Mouse (Mus musculus) lung, adult 18-20 months (tissue): ENCODE results near the gene Wdr43.
"Not testable (repeated sequence)": the region's sequence is repeated elsewhere in the genome, so short reads cannot be mapped to it uniquely, and the experiment has no call there.

Experiments used
- DNase-seq, 2 experiments: peaks; one replicate each; pipeline ENCODE4 v3.0.0; 2022; ENCODE audit warnings: mixed read lengths in 2 of 2

The Wdr43 gene

DNA sequence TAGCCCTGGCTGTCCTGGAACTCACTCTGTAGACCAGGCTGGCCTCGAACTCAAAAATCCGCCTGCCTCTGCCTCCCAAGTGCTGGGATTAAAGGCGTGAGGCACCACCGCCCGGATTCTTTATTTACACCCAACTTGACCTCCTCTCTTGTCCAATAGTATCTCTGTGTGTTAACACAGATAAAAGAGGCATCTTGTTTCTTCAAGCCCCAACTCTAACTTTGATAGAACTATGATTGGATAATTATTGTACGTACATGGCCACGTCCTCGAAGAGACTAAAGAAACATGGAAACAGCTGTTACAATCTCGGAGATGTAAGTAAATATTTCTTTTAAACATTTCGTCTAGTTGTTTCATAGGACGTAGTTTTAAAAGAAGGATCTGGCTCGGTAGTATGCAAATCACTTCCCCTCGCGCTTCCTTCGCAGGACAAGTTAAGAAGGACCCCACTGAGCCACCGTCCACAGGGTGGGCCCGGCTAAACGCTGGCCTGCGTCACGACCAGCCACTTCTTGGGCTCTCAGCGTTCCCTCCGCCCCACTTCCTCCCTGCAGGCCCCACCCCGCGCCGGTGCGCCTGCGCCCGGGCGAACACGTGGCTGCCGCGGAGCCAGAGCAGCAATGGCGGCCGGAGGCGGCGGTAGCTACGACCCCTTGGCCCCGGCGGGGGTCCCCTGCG lies at the start of gene Wdr43:
Gene Wdr43, plus strand, starts transcription at position 258 of the 681 bp plus-strand sequence.
- peak; percentile 97 for DNase-seq

- DNase-seq, result no peak
Observed at GRCm38 (mm10) chr17:71579176-71579705, 36.5 kb upstream of the Wdr43 start.

GRCm38 (mm10) chr17:71597881-71598658 lies 17.6 kb upstream of the Wdr43 start:
- DNase-seq, result no peak

- peak; percentile 91 to 92 for DNase-seq
Observed at GRCm38 (mm10) chr17:71598659-71599554, 16.8 kb upstream of the Wdr43 start.

DNA sequence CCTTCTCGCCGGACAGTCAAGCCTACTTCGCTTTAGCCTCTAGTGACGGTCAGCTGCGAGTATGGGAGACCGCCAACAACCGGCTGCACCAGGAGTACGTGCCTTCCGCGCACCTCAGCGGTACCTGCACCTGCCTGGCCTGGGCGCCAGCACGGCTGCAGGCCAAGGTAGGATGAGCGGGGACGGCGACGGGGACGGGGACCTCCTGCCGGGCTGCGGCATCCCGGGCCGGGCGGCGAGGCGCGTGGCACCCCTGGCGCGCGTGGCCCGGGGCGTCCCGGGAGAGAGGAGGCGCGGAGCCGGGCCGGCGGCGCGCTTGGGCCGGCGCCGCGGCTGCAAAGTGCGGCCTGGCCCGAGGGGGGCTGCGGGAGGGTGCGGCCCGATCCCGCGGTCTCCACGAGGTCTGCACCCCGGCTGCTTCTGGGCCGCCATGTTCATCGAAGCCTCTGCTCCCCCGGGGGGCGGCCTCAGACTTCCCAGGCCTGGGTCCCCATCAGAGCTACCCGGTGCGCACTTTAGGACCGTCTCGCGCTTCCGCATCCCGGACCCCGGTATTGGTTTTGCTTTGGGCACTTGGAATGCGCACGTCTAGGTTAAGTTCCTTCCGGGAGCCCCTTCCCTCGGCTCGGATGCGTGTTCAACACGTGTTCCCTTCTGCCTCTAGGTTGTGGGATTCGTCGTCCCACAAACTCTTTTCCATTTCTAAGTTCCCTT lies 781 bp downstream of the Wdr43 start:
- DNase-seq, result peak; percentile 2 to 9

DNA sequence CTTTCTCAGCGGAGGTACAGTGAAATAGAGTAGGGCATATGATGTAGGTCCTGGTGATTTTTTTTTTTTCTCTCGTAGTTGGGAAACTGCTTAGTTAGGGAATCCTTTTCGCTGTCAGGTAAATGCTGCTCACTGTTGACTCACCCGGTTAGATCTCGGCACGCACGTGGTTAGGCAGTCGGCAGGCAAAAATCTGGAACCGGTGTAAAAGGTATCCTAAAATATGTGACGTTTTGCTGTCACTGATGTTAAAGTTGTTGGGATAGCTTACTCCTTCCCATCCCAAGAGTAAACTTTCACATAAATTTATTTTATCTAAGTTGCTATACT lies 1.3 kb downstream of the Wdr43 start:
- peak in 1 of 2 experiments; percentile 2 for DNase-seq

DNA sequence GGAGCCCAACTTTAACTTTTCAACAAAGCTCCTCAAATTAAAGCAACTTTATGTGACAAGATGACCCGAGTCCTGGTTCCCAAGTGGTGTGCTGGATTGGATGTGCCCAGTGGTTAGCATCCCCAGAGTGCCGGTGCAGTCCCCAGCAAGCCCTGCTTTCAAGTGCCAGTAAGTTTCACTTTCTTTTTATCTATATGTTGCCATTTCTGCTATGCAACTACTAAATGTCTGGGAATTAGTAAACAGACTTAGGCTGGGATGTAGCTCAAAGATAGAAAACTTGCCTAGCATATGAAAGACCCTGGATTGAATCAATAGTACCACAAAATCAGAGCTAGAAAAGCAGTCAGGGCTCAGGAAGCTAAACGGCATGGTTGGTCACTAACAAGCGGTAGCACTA lies 2.3 kb downstream of the Wdr43 start:
- DNase-seq, result no peak

DNA sequence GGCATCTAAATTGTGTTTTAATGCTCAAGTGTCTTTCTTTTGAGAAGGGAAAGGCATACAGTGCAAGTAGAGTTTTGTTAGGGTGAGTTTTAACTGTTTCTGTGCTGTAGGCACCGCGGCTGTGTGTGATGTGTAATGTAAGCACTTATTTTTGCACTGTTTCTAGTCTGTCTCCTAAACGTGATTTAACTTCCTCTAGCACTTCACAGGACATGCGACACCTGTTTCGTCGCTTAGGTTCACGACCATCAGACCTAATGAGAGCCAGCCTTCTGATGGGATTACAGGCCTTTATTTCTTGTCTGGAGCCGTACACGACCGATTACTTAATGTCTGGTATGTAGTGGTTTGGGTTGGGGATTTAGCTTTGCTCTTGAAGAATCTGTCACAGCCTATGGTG lies 16.1 kb downstream of the Wdr43 start:
- no peak for DNase-seq

DNA sequence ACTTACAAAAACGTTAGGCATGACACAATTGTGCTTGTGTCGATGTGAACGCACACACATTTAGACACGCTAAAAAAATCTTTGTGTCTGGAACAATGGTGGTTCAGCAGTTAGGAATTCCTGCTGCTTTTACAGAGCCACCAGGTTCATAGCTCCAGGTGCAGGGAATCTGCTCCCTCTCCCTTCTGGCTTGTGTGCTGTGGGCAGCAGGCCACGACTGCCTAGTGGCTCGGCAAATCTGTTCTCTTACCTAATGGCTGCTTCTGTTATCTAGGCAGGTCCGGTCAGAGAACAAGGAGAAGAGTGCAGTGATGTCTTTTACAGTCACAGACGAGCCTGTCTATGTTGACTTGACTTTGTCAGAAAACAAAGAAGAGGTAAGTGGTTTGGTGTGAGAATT lies 17.7 kb downstream of the Wdr43 start:
- no peak for DNase-seq

DNA sequence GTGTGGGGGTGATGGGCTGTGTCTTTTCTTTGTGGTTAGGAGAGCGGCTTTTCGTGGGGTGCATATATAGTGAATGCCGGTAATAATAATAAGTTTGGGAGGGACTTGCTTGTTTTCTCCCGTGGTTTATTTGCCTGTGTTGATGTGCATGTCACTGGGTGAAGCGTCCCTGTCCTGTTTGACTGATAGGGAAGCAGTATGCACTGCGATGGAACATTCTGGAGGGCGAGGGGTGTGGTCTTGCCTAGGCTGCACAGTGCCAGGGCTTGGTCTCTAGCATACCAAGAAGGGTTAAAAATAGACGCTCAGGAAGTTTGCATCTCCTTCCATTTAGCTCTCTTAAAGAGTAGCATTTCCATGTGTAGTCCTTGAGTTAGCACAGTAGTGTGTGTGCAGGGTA lies 21.1 kb downstream of the Wdr43 start:
- DNase-seq, result no peak

DNA sequence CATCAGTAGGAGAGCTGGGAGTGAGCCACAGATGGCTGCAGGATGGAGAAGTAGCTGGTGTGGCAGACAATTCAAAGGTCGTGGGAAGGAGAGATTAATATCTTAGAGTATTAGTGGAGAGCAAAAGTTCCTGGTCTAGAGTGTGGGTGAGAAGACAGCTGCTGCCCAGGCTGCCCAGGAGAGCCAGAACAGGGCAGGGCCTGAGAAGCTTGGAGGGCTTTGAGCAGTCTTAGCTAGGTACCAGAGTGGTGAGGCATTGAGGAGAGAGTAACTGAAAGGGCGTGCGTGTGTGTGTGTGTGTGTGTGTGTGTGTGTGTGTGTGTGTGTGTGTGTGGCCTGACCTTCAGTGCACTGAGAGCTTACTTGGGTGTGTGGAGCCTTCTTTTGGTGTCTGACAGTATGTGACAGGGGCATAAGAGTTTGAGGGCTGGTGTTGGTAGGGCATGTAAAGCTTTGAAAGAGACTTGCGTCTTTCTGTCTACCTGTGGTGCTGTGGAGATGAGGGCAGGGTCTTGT lies 22.1 kb downstream of the Wdr43 start:
- DNase-seq, result no peak

DNA sequence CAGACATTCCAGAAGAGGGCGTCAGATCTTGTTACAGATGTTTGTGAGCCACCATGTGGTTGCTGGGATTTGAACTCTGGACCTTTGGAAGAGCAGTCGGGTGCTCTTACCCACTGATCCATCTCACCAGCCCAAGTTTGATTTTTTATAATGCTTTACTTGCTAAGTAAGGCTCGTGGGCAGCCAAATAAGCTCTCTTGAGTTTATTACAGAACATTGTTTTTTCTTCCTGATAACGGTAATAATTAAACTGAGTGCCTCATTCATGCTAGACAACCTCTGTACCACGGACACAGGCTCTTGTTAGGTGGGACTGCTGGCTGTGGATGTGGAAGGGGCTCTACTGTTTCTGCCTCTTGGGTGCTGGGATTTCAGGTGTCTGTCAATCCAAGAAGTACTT lies 23.4 kb downstream of the Wdr43 start:
- not testable (repeated sequence) for DNase-seq

GRCm38 (mm10) chr17:71640421-71641085 lies 24.9 kb downstream of the Wdr43 start:
- DNase-seq, result no peak

GRCm38 (mm10) chr17:71642190-71642589 lies 26.5 kb downstream of the Wdr43 start:
- no peak for DNase-seq

- no peak for DNase-seq
Observed at GRCm38 (mm10) chr17:71650011-71650410, 34.3 kb downstream of the Wdr43 start.

GRCm38 (mm10) chr17:71652495-71652894 lies 36.8 kb downstream of the Wdr43 start:
- no peak for DNase-seq

- DNase-seq, result no peak
Observed at GRCm38 (mm10) chr17:71652934-71653333, 37.2 kb downstream of the Wdr43 start.

DNA sequence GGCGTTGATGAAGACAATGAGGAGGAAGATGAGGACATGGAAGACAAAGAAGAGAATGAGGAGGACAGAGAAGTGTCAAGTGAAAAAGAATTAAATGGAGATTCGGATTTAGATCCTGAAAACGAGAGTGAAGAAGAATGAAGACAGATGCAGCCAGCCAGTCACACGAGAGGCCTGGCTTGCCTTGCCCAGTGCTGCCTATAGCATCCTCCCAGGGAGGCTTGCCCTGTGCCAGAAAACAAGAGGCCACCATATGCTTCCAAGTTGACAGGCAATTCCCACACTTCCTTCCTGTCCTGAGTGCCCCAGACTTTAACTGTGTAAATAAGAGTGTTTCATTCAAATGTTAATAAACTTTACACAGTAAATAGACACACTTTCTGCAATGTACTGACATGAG lies 41.8 kb downstream of the Wdr43 start:
- no peak for DNase-seq

- no peak for DNase-seq
Observed at GRCm38 (mm10) chr17:71658666-71659065, 43.0 kb downstream of the Wdr43 start.

DNA sequence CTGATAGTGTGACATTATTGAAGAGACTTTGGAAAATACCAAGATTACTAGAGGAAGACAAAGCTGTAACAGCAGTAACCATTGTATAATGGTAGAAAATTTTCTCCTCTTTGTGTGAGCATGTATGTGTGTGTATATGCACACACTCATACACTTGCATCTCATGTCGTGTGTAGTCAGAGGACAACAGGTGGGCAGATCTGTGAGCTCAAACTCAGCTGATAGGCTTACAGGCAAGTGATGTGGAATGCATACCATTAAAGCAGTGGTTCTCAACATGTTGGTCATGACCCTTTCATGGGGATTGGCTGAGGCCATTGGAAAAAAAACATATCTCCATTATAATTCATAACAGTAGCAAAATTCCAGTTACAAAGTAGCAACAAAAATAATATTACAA lies 44.7 kb downstream of the Wdr43 start:
- DNase-seq, result no peak

DNA sequence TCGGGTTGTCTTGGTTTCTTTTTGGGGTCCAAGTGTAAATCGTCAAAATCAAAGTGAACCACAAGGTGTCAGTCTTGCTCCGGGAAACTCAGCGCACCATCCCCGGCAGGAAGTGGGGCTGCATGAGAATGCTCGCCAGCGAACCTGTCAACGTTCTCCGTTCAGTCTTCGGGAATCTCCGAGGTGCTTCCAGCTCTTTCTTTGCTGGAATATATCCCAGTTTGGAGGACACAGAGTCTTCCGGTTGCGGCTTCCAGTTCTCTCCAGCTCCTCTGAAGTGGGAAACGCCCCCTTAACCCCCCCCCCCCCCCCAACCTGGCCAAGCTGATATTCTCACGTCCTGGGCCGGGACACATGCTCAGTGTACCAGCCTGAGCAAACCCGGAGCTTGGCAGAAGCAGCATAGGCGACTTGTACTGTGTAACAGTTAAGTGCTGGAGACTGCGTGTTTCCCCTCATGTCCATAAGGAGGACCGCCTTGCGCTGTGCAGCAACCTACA lies 47.1 kb downstream of the Wdr43 start:
- DNase-seq, result peak; percentile 71 to 77

GRCm38 (mm10) chr17:71663491-71663890 lies 47.8 kb downstream of the Wdr43 start:
- no peak for DNase-seq
